Mouse (Mus musculus) spleen, adult 2 months (tissue): ENCODE measurements around the gene Atg101.

Experiments used
- CTCF ChIP-seq: fragments of 200-500 bp; IDR thresholded peaks from 2 replicates; pipeline ENCODE4 v1.5.1; 2011; ENCODE audit warnings: mild to moderate bottlenecking, inconsistent platforms; ENCODE audit not compliant: insufficient read depth, insufficient read length, insufficient replicate concordance; ENCODE audit errors: extremely low read depth
- POLR2A ChIP-seq: fragments of 200-500 bp; IDR thresholded peaks from 2 replicates; pipeline ENCODE4 v1.6.1; 2011; ENCODE audit warnings: low read depth, low read length, inconsistent platforms

GRCm38 (mm10) chr15:101294028-101294894, 10.2 kb downstream of the Atg101 start:
- TF ChIP-seq CTCF (no peak), POLR2A (no peak)
